Mouse (Mus musculus) adrenal gland, adult 18-20 months (tissue): ENCODE measurements around the gene Cdk2. TPM values are rescaled to one million over a fixed set of nuclear protein-coding genes. Genes with fewer than 3 reads are reported as not detected.
"Not testable (repeated sequence)": the region's sequence is repeated elsewhere in the genome, so short reads cannot be mapped to it uniquely, and the experiment has no call there.

Source experiments
- DNase-seq, 2 experiments: peaks; one replicate each; pipeline ENCODE4 v3.0.0; 2021 to 2022; ENCODE audit warnings: low spot score in 2 of 2
- long read RNA-seq, 2 experiments: library from polyadenylated mRNA; stranded (forward); transcript quantifications; one replicate each; pipeline ENCODE4 v2.0.0; 2021
- total RNA-seq, 2 experiments: library from RNA; stranded (reverse); gene quantifications; 1 replicate in 1 of 2; 2 replicates in 1 of 2; pipeline ENCODE4 v1.2.3; 2021

Gene Cdk2
- total RNA-seq, result 10 to 100 TPM; 12.8 to 13.1 TPM
- long read RNA-seq, experiment 1, transcript Cdk2-201 (7 exons, 2,240 nt), result major isoform, 10 of 13 reads
- long read RNA-seq, experiment 1, partial matches to known transcripts, result 0 of 13 reads
- long read RNA-seq, experiment 1, other reads (novel, unspliced or antisense), result 2 of 13 reads
- long read RNA-seq, experiment 2, transcript Cdk2-201 (7 exons, 2,240 nt), result major isoform, 8 of 16 reads
- long read RNA-seq, experiment 2, transcript Cdk2-202 (8 exons, 2,406 nt), result minor isoform, 5 of 16 reads
- long read RNA-seq, experiment 2, partial matches to known transcripts, result 0 of 16 reads
- long read RNA-seq, experiment 2, other reads (novel, unspliced or antisense), result 3 of 16 reads

DNA sequence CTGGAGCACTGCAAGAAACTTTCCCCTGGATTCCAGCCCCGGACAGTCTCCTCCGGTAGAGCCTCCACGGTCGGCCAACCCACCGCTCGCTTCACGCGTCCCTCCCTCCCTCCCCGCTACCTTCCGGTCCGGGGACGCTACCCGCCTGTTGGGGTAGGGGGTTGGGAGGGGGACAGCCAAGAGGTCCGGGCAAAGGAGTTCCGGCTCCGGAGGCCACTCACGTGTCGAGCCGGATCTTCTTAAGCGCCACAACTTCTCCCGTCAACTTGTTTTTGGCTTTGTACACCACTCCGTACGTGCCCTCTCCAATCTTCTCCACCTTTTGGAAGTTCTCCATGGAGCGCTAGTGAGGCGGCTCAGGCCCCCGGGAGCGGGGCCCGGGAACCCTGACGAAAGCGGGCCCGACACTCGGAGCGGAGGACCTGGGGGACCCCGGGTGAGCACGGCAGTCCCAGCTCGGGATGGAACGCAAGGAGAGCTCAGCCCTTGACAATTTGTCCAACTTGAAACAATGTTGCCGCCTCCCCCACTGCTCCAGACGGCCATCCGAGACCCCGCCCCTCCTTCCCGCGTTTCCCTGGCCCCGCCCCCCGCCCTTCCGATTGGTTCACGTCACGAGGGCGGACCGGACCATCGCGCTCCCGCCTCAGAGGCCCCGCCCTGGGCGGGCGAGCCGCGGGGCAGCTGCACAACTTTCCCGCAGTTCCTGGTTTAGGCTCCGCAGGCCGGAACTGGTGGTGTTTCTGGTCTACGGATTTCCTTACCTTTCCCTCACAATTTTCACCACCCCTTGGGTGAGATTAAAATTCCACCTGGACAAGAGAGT lies at the start of gene Cdk2:
Gene Cdk2, minus strand, starts transcription at position 541 of the 826 bp plus-strand sequence.
- DNase-seq, result peak; percentile 88 to 93

- DNase-seq, result peak; percentile 66 to 70
These were observed 43.5 kb upstream of the Cdk2 start for GRCm38 (mm10) chr10:128748252-128748864.

GRCm38 (mm10) chr10:128747646-128748251 lies 42.9 kb upstream of the Cdk2 start, which contains the start of gene Pym1:
Pym1 (plus strand) TSS chr10:128747889.
- peak; percentile 75 to 77 for DNase-seq

DNA sequence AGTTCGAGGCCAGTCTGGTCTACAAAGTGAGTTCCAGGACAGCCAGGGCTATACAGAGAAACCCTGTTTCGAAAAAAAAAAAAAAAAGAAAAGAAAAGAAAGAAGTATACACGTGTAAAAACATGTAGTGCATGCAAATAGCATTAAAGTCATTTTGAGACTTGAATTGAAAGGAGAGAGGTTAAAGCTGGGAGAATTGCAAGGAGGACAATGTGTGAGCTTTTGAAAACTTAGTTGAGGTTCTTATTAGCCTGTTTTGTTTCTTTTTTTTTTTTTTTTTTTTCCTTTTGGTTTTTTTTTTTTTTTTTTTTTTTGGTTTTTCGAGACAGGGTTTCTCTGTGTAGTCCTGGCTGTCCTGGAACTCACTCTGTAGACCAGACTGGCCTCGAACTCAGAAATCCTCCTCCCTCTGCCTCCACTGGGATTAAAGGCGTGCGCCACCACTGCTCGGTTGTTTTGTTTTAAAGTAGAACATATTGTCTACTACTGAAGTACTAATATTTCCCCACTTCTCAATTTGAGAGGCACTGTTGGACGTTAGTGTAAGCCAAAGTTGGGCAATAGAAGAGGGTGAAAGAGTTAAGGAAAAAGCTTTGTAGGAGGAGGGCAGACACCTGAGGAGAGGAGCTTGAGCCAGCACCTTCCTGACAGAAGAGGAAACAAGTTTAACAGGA lies 42.3 kb upstream of the Cdk2 start:
- DNase-seq, result no peak

- DNase-seq, result no peak
These were observed 41.2 kb upstream of the Cdk2 start for GRCm38 (mm10) chr10:128745946-128746613.

DNA sequence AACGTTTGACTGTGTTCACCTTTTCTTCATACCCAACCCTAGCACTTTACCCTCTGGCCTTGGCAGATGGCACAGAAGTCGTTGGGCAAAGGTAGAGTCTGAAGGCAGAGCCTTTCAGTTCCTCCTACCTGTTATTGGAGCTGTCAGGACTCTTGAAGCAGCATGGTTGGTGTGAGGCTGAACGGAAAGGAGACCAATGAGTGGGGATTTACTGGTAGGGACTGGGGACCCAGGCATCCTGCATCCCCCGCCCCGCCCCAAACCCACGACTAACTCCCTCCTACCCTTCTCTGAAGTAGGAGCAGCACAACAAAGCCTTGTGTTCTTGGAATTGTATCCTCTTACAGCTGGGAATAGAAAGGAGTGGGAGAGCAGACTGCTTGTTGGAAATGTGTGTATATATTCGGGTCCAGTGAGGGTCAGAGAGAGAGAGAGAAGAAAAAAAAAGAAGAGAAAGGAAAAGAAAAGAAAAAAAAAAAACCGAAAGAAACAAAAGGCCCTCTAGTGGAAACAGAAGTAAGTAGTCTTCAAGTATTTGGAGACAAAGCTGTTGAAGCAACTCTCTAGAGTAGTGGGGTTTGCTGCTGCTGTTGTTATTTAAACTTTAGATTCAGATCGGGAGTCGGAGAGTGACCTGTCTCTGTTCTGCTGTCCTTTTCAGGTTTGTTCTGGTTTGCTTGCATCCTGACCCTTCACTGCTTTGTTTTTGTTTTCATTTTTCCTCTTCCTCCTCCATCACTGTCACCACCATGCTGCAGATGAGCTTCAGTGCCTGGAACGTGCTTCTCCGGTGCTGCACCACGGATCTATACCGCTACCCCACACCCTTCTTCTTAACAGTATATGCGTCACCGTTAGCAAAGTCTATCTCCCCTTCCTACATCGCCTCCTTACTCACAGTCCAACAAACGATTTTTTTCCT lies 40.1 kb upstream of the Cdk2 start, which contains the start of gene Dgka:
Gene Dgka, minus strand, starts transcription at position 176 of the 922 bp plus-strand sequence.
- DNase-seq, result no peak

- DNase-seq, result no peak
These were observed 39.4 kb upstream of the Cdk2 start for GRCm38 (mm10) chr10:128744211-128744610.

- peak; percentile 56 to 65 for DNase-seq
These were observed 39.0 kb upstream of the Cdk2 start for GRCm38 (mm10) chr10:128743791-128744191.

GRCm38 (mm10) chr10:128743235-128743634 lies 38.4 kb upstream of the Cdk2 start:
- DNase-seq, result no peak

DNA sequence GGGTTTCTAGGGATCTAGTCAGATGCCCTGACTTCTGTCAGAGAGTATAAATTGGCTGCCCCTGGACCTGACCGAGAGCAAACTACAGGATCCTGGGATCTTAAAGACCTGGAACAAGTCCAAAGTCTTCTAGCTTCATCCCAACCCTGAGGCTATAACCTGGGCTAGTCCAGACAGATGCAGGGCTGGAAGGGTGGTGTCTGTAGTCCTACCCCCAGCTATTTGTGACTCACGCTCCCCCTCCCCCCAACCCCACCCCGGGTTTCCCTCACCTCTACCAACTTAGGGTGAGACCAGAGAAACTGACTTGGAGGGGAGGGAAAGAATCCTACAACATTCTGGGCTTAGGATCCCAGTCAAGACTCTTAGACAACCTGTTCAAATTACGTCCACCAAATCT lies 37.8 kb upstream of the Cdk2 start:
- DNase-seq, result no peak

GRCm38 (mm10) chr10:128740296-128740695 lies 35.5 kb upstream of the Cdk2 start:
- no peak for DNase-seq

GRCm38 (mm10) chr10:128737435-128737834 lies 32.6 kb upstream of the Cdk2 start:
- DNase-seq, result peak; percentile 40 to 41

DNA sequence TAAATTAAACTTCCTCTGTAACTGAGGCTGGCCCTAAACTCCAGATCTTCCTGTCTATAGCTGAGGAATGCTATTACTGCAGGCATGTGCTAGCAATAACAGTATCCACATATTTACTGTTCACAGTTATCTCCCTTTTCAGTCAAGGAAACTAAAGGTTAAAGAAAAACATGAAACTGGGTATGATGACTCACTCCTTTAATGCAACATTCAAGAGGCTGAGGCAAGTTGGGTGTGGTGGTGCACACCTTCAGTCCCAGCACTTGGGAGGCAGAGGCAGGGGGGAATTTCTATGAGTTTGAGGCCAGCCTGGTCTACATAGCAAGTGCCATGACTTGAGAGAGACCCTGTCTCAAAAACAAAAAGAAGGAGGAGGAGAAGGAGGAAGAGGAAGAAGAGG lies 27.2 kb upstream of the Cdk2 start:
- DNase-seq, result no peak

GRCm38 (mm10) chr10:128731002-128731433 lies 26.2 kb upstream of the Cdk2 start:
- peak; percentile 68 to 79 for DNase-seq

- DNase-seq, result no peak
These were observed 23.2 kb upstream of the Cdk2 start for GRCm38 (mm10) chr10:128728059-128728458.

DNA sequence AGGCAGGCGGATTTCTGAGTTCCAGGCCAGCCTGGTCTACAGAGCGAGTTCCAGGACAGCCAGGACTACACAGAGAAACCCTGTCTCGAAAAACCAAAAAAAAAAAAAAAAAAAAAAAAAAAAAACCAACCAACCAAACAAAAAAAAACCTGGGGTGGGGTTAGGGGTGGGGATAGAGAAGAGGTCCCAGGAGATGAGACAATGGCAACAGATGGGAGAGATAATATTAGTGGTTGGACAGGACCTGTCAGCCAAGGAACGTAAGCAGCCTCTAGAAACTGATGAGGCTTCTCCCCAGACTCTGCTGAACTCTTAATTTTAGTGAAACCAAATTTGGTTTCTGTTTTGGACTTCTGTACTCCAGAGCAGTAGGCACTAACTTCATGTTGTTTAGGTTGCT lies 20.6 kb upstream of the Cdk2 start:
- not testable (repeated sequence) for DNase-seq

GRCm38 (mm10) chr10:128715559-128716537 lies 11.0 kb upstream of the Cdk2 start:
- no peak for DNase-seq

DNA sequence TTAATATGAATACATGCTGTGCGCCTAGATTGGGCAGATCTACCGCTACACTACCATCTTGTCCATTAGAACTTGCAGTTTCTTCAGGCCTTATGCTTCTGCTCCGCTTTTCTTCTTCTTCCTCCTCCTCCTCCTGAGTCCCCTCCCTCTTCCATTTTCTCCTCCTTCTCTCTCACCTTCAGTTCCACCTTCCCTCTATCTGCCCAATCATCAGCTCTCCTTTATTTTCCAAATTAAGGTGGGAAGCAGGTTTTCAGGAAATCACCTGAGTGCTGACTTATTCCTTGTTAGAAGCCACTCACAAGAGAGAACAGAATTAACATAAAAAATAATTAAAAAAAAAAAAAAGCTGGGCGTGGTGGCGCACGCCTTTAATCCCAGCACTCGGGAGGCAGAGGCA lies 6.5 kb upstream of the Cdk2 start:
- not testable (repeated sequence) for DNase-seq
